Comparison of ENCODE assay signal across 8 mouse cellular contexts in genomic region chr11:87404876-87405275, GRCm38 (mm10). TPM values are rescaled to one million over a fixed set of nuclear protein-coding genes. Genes with fewer than 3 reads are reported as not detected.
DNase-seq lines count a peak whose midpoint lies in the region; ATAC-seq lines count a peak whose summit lies in the region.

TSS of gene Rad51c (minus strand) at chr11:87404954.
TSS of gene Tex14 (plus strand) at chr11:87405065.

- H3K9ac ChIP-seq in neural tube, embryonic 11.5 days (ENCODE audit: low read length), result peak within 1 kb of the TSS; percentile 80
- peak within 1 kb of the TSS; percentile 77 for H3K9ac ChIP-seq in limb, embryonic 13.5 days
- H3K9ac ChIP-seq in neural tube, embryonic 15.5 days (replicated peaks), result peak within 1 kb of the TSS; percentile 76

- no peaks in the 10 kb centered on the region for H3K27me3 ChIP-seq in neural tube, embryonic 11.5 days (ENCODE audit: control insufficient read depth, insufficient read depth, low read length)
- H3K27me3 ChIP-seq in limb, embryonic 13.5 days, result no peaks in the 10 kb centered on the region
- H3K27me3 ChIP-seq in neural tube, embryonic 15.5 days (replicated peaks), result no peaks in the 10 kb centered on the region

- peak; percentile 35; the same call in 1 of the 2 replicates for ATAC-seq in neural tube, embryonic 11.5 days (ENCODE audit: insufficient read depth, low FRiP score, low TSS enrichment)
- ATAC-seq in limb, embryonic 13.5 days (ENCODE audit: low FRiP score, low read depth), result no peak
- peak; percentile 63; the same call in 1 of the 2 replicates for ATAC-seq in neural tube, embryonic 15.5 days (ENCODE audit: low FRiP score)

- no peaks in the 10 kb centered on the region for H3K4me1 ChIP-seq in neural tube, embryonic 11.5 days (ENCODE audit: control insufficient read depth, insufficient read depth, low read length)
- 0 out of 2 replicates have a peak, but pooled peaks cover 4% of the 10 kb centered on the region for H3K4me1 ChIP-seq in limb, embryonic 13.5 days
- peaks cover 4% of the 10 kb centered on the region for H3K4me1 ChIP-seq in neural tube, embryonic 15.5 days

- no peaks in the 10 kb centered on the region for H3K9me3 ChIP-seq in neural tube, embryonic 11.5 days (ENCODE audit: control insufficient read depth, low read length)
- no peaks in the 10 kb centered on the region; the same call in 1 of the 2 replicates for H3K9me3 ChIP-seq in limb, embryonic 13.5 days
- no peaks in the 10 kb centered on the region for H3K9me3 ChIP-seq in neural tube, embryonic 15.5 days (replicated peaks)

- peak within 1 kb of the TSS; percentile 81 for H3K27ac ChIP-seq in neural tube, embryonic 11.5 days (ENCODE audit: low read depth, low read length)
- peak within 1 kb of the TSS; percentile 94 for H3K27ac ChIP-seq in limb, embryonic 13.5 days
- H3K27ac ChIP-seq in neural tube, embryonic 15.5 days (replicated peaks), result peak within 1 kb of the TSS; percentile 97

- WGBS in neural tube, embryonic 11.5 days, result 77% methylated on average over 27 of the region's 27 CpGs
- 78% methylated on average over 27 of the region's 27 CpGs for WGBS in limb, embryonic 13.5 days
- 79% methylated on average over 27 of the region's 27 CpGs for WGBS in neural tube, embryonic 15.5 days

- peak within 1 kb of the TSS; percentile 60 for H3K4me2 ChIP-seq in neural tube, embryonic 11.5 days (ENCODE audit: low read depth)
- peak within 1 kb of the TSS; percentile 66 for H3K4me2 ChIP-seq in limb, embryonic 13.5 days (replicated peaks)
- peak within 1 kb of the TSS; percentile 67 for H3K4me2 ChIP-seq in neural tube, embryonic 15.5 days

- peak; percentile 39 for DNase-seq in cerebellum, adult 11 months
- DNase-seq in cerebellum, adult 8-10 months, result no peak
- no peak for DNase-seq in neural tube, embryonic 11.5 days (ENCODE audit: low spot score)
- DNase-seq in neural tube, embryonic 10.5 days (ENCODE audit: extremely low spot score, low spot score), result no peak
- peak; percentile 15 for DNase-seq in gastrocnemius, postnatal 25 days
- no peak for DNase-seq in frontal cortex, postnatal 36 days (ENCODE audit: low spot score in 2 of 2)

- peak within 1 kb of the TSS; percentile 49 for H3K4me3 ChIP-seq in neural tube, embryonic 11.5 days (ENCODE audit: low read depth, low read length)
- peak within 1 kb of the TSS; percentile 63 for H3K4me3 ChIP-seq in limb, embryonic 13.5 days
- peak within 1 kb of the TSS; percentile 55 for H3K4me3 ChIP-seq in neural tube, embryonic 15.5 days (replicated peaks)

- H3K36me3 ChIP-seq in neural tube, embryonic 11.5 days (ENCODE audit: control insufficient read depth, insufficient read depth, low read length), result no peaks in the 10 kb centered on the region
- peaks cover 4% of the 10 kb centered on the region for H3K36me3 ChIP-seq in limb, embryonic 13.5 days
- H3K36me3 ChIP-seq in neural tube, embryonic 15.5 days, result no peaks in the 10 kb centered on the region

RNA-seq across cellular contexts. Expression of gene Rad51c, which starts in this region (rescaled TPM):
- 13.0 and 13.4 TPM in 2 replicates for polyA plus RNA-seq in neural tube, embryonic 11.5 days (2014; fragmentation: Nextera tagmentation; extraction: Ambion mirVana)
- total RNA-seq in gastrocnemius, postnatal 25 days (2021), result under 1 TPM; 0.15 to 0.51 TPM
- polyA plus RNA-seq in limb, embryonic 13.5 days (2015; fragmentation: Nextera tagmentation; extraction: Ambion mirVana), result 10.0 and 10.2 TPM in 2 replicates
- polyA plus RNA-seq in neural tube, embryonic 15.5 days (2015; fragmentation: Nextera tagmentation; extraction: Ambion mirVana), result 4.0 and 5.7 TPM in 2 replicates

RNA-seq across cellular contexts. Expression of gene Tex14, which starts in this region (rescaled TPM):
- 0.45 and 0.61 TPM in 2 replicates for polyA plus RNA-seq in neural tube, embryonic 11.5 days (2014; fragmentation: Nextera tagmentation; extraction: Ambion mirVana)
- under 1 TPM in 1 of 2 experiments, not detected in 1; 0.27 TPM for total RNA-seq in gastrocnemius, postnatal 25 days (2021)
- polyA plus RNA-seq in limb, embryonic 13.5 days (2015; fragmentation: Nextera tagmentation; extraction: Ambion mirVana), result 0.93 and 1.3 TPM in 2 replicates
- 0.86 and 0.92 TPM in 2 replicates for polyA plus RNA-seq in neural tube, embryonic 15.5 days (2015; fragmentation: Nextera tagmentation; extraction: Ambion mirVana)

Comparison
In these comparisons a context has a peak if more than half of its experiments do, and no peak if none do; other contexts are left out.
1. Peak in DNase-seq in gastrocnemius, postnatal 25 days; RNA of the genes that start here not detected or under 1 TPM.